Mouse (Mus musculus): ENCODE measurements around the gene Dll4. TPM values are rescaled to one million over a fixed set of nuclear protein-coding genes. Genes with fewer than 3 reads are reported as not detected.

Dll4 gene
- polyA plus RNA-seq, 1 experiment from 2014 or later, result 4.1 TPM

GRCm38 (mm10) chr2:119377826-119378225 is 52.2 kb downstream of the Dll4 start:
- WGBS, result 41% methylated on average over 3 of the region's 3 CpGs
- H3K9me3 ChIP-seq, result no peaks in the 10 kb centered on the region
- H3K4me3 ChIP-seq, result no peak overlapping the region
- no peaks in the 10 kb centered on the region for H3K27me3 ChIP-seq
- H3K4me1 ChIP-seq, result no peaks in the 10 kb centered on the region
- ATAC-seq (replicated peaks), result no peak
- H3K4me2 ChIP-seq (replicated peaks), result no peak overlapping the region
- no peak overlapping the region for H3K9ac ChIP-seq (replicated peaks)
- H3K27ac ChIP-seq (replicated peaks), result no peak overlapping the region
- peaks cover 85% of the 10 kb centered on the region for H3K36me3 ChIP-seq

GRCm38 (mm10) chr2:119379455-119379854 is 53.9 kb downstream of the Dll4 start:
- Histone ChIP-seq H3K4me1 (no peaks in the 10 kb centered on the region), H3K9me3 (no peaks in the 10 kb centered on the region), H3K36me3 (peaks cover 77% of the 10 kb centered on the region), H3K27ac (replicated peaks) (no peak overlapping the region), H3K4me3 (no peak overlapping the region), H3K27me3 (no peaks in the 10 kb centered on the region), H3K4me2 (replicated peaks) (no peak overlapping the region), H3K9ac (replicated peaks) (no peak overlapping the region)
- 88% methylated on average over 3 of the region's 3 CpGs for WGBS
- ATAC-seq (replicated peaks), result no peak

Other genes with a start within 250 kb of the Dll4 start
- gene Rad51, start 213.0 kb upstream of the Dll4 start, polyA plus RNA-seq (2015; fragmentation: Nextera tagmentation; extraction: Ambion mirVana), result 18.7 and 24.0 TPM in 2 replicates
- 52.0 and 54.2 TPM in 2 replicates for gene Rmdn3, start 168.8 kb upstream of the Dll4 start, polyA plus RNA-seq (2015; fragmentation: Nextera tagmentation; extraction: Ambion mirVana)
- 0.93 and 2.0 TPM in 2 replicates for gene Gchfr, start 158.0 kb upstream of the Dll4 start, polyA plus RNA-seq (2015; fragmentation: Nextera tagmentation; extraction: Ambion mirVana)
- 0.83 and 0.90 TPM in 2 replicates for gene Gm14137, start 151.3 kb upstream of the Dll4 start, polyA plus RNA-seq (2015; fragmentation: Nextera tagmentation; extraction: Ambion mirVana)
- gene Zfyve19, start 117.2 kb upstream of the Dll4 start, polyA plus RNA-seq (2015; fragmentation: Nextera tagmentation; extraction: Ambion mirVana), result 64.7 and 66.6 TPM in 2 replicates
- 26.7 and 30.9 TPM in 2 replicates for gene Dnajc17, start 117.0 kb upstream of the Dll4 start, polyA plus RNA-seq (2015; fragmentation: Nextera tagmentation; extraction: Ambion mirVana)
- not detected in 2 replicates for gene Ppp1r14d, start 95.9 kb upstream of the Dll4 start, polyA plus RNA-seq (2015; fragmentation: Nextera tagmentation; extraction: Ambion mirVana)
- gene Spint1, start 88.4 kb upstream of the Dll4 start, polyA plus RNA-seq (2015; fragmentation: Nextera tagmentation; extraction: Ambion mirVana), result 0.31 and 0.56 TPM in 2 replicates
- 19.6 and 24.0 TPM in 2 replicates for gene Rhov, start 54.5 kb upstream of the Dll4 start, polyA plus RNA-seq (2015; fragmentation: Nextera tagmentation; extraction: Ambion mirVana)
- 30.2 and 31.1 TPM in 2 replicates for gene Vps18, start 37.0 kb upstream of the Dll4 start, polyA plus RNA-seq (2015; fragmentation: Nextera tagmentation; extraction: Ambion mirVana)
- gene Chac1, start 25.4 kb downstream of the Dll4 start, polyA plus RNA-seq (2015; fragmentation: Nextera tagmentation; extraction: Ambion mirVana), result 5.5 and 5.8 TPM in 2 replicates
- 3.4 TPM in 2 replicates for gene Ino80, start 151.9 kb downstream of the Dll4 start, polyA plus RNA-seq (2015; fragmentation: Nextera tagmentation; extraction: Ambion mirVana)
- 0.50 and 0.83 TPM in 2 replicates for gene Exd1, start 221.8 kb downstream of the Dll4 start, polyA plus RNA-seq (2015; fragmentation: Nextera tagmentation; extraction: Ambion mirVana)
- 73.5 and 74.1 TPM in 2 replicates for gene Chp1, start 221.9 kb downstream of the Dll4 start, polyA plus RNA-seq (2015; fragmentation: Nextera tagmentation; extraction: Ambion mirVana)

All from forebrain, embryonic 15.5 days (tissue).